13 mouse cellular contexts compared by ENCODE assay signal in the genomic region with DNA sequence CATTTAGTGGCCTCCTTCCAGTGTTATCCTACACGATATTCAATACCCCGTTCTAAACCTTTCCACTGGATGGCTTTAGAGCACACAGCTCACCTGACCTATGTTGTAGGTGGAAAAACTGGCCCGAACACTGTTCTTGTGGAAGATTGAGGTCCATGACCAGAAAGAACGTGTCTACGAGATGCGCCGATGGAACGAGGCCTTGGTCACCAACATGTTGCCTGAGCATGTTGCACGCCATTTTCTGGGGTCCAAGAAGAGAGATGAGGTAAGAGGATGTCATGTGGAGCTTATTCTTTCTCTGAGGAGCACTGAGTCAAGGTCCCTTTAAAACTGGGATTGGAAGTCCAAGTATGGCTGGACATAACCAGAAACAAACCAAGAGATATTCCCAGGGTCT.
"Had no signal": no experiment of that assay in that cellular context is flagged by ENCODE, and none has a peak within 500 bp of the region (broad histone marks: within the 10 kb centered on the region; RNA-seq: fewer than 3 reads in every experiment).

No protein-coding gene starts in this region.

- H3K9me3 ChIP-seq: heart, embryonic 10.5 days; heart, embryonic 12.5 days; hindbrain, embryonic 10.5 days; hindbrain, embryonic 12.5 days; intestine, embryonic 15.5 days; limb, embryonic 10.5 days; limb, embryonic 12.5 days had no signal

- H3K4me2 ChIP-seq: heart, embryonic 12.5 days; hindbrain, embryonic 12.5 days; hindbrain, embryonic 14.5 days; intestine, embryonic 15.5 days; limb, embryonic 12.5 days had no signal

- ATAC-seq: hindbrain, embryonic 16.5 days; intestine, postnatal 0 days had no signal

- H3K4me1 ChIP-seq: heart, embryonic 10.5 days; hindbrain, embryonic 12.5 days; intestine, embryonic 15.5 days; limb, embryonic 12.5 days had no signal

- H3K4me3 ChIP-seq: heart, embryonic 10.5 days; heart, embryonic 12.5 days; hindbrain, embryonic 10.5 days; hindbrain, embryonic 12.5 days; intestine, embryonic 15.5 days; layer of hippocampus, adult 2 months; left cerebral cortex, adult 2 months; limb, embryonic 10.5 days; limb, embryonic 12.5 days had no signal

- H3K9ac ChIP-seq: heart, embryonic 12.5 days; hindbrain, embryonic 12.5 days; hindbrain, embryonic 14.5 days; intestine, embryonic 15.5 days; limb, embryonic 12.5 days had no signal

- DNase-seq: gastrocnemius, postnatal 25 days had no signal

- H3K27me3 ChIP-seq: heart, embryonic 12.5 days; hindbrain, embryonic 12.5 days; intestine, embryonic 15.5 days; limb, embryonic 12.5 days had no signal

- H3K27ac ChIP-seq: heart, embryonic 10.5 days; hindbrain, embryonic 10.5 days; hindbrain, embryonic 12.5 days; hindbrain, embryonic 14.5 days; intestine, embryonic 15.5 days; layer of hippocampus, adult 2 months; left cerebral cortex, adult 2 months; limb, embryonic 10.5 days; limb, embryonic 12.5 days had no signal
